Mouse (Mus musculus): Measurements from ENCODE around the gene Gm2696.

DNA sequence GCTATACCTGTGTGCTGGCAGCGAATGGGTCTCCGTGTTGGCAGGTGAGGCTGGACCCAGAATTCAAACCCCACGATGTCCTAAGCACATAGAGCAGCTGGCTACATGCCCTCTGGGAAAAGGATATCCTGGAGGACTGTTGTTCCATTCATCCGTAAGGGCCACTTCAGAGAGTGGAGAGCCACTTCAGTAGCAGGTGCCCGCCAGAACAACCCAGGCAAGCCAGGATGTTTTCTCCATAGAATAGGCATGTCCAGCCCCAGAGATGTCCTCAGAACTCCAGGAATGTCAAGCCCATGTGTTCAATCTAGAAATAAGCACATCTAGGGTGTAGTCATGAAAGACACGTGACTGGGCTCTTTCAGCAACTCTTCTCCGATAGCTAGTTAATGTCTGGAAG lies 55.2 kb downstream of the Gm2696 start:
- no peak for TF ChIP-seq CTCF (IDR thresholded peaks at IDR 0.05; ENCODE audit: low read depth)
- TF ChIP-seq EP300 (IDR thresholded peaks at IDR 0.05; ENCODE audit: low read depth) = no peak

Data from heart, postnatal 0 days (tissue).